Mouse (Mus musculus) limb, embryonic 12.5 days (tissue): ENCODE data around the gene Map3k9. TPM values are rescaled to one million over a fixed set of nuclear protein-coding genes. Genes with fewer than 3 reads are reported as not detected.

Source experiments
- ATAC-seq: fragments of 200-750 bp; cut with Nextera tagmentation; 2 replicates; pipeline ENCODE4 v1.8.0; 2017; ENCODE audit warnings: low read depth, moderate TSS enrichment; ENCODE audit not compliant: insufficient number of reproducible peaks, insufficient read depth, low FRiP score, low TSS enrichment
- H3K27ac ChIP-seq: fragments of 300-500 bp; sonication (generic); 2 replicates; pipeline ENCODE4 v1.5.1; 2016; ENCODE audit warnings: mild to moderate bottlenecking, moderate library complexity
- H3K27me3 ChIP-seq: fragments of 300-500 bp; sonication (generic); 2 replicates; pipeline ENCODE4 v1.6.1; 2016; ENCODE audit warnings: mild to moderate bottlenecking, moderate library complexity
- H3K36me3 ChIP-seq: fragments of 300-500 bp; sonication (generic); 2 replicates; pipeline ENCODE4 v1.6.1; 2016; ENCODE audit warnings: mild to moderate bottlenecking, moderate library complexity
- H3K4me1 ChIP-seq: fragments of 300-500 bp; sonication (generic); replicated peaks from 2 replicates; pipeline ENCODE4 v1.6.1; 2016
- H3K4me2 ChIP-seq: fragments of 300-500 bp; sonication (generic); 2 replicates; pipeline ENCODE4 v1.6.1; 2016; ENCODE audit warnings: mild to moderate bottlenecking, moderate library complexity
- H3K4me3 ChIP-seq: fragments of 300-500 bp; sonication (generic); replicated peaks from 2 replicates; pipeline ENCODE4 v1.5.1; 2016; ENCODE audit warnings: mild to moderate bottlenecking
- H3K9ac ChIP-seq: fragments of 300-500 bp; sonication (generic); replicated peaks from 2 replicates; pipeline ENCODE4 v1.6.1; 2016; ENCODE audit warnings: mild to moderate bottlenecking, moderate library complexity
- H3K9me3 ChIP-seq: fragments of 300-500 bp; sonication (generic); 2 replicates; pipeline ENCODE4 v1.6.1; 2016; ENCODE audit warnings: mild to moderate bottlenecking, moderate library complexity
- WGBS: fragments of 180-500 bp; shearing (Covaris S2); methylation state at CpG from one replicate; pipeline ENCODE4 v1.1.7; 2016; 5-methylcytosine and 5-hydroxymethylcytosine counted together
- polyA plus RNA-seq: library from polyadenylated mRNA; unstranded; fragments of >200 nt; fragmentation: Nextera tagmentation; extraction: Ambion mirVana; gene quantifications from 2 replicates; pipeline ENCODE4 v1.2.1, GENCODE M21; 2016

Map3k9 gene
- polyA plus RNA-seq, 1 experiment from 2014 or later: 0.98 TPM

GRCm38 (mm10) chr12:81807529-81807837, 26.5 kb upstream of the Map3k9 start:
- Histone ChIP-seq H3K9me3 (no peaks in the 10 kb centered on the region), H3K9ac (peak overlapping the region; percentile 40), H3K4me3 (peak overlapping the region; percentile 39), H3K27ac (no peak overlapping the region), H3K36me3 (no peaks in the 10 kb centered on the region), H3K27me3 (peaks cover 3% of the 10 kb centered on the region; the same call in 1 of the 2 replicates), H3K4me1 (peaks cover 4% of the 10 kb centered on the region; the same call in 1 of the 2 replicates), H3K4me2 (peak overlapping the region; percentile 69)
- no peak for ATAC-seq
- WGBS: 2% methylated on average over 7 of the region's 7 CpGs

GRCm38 (mm10) chr12:81806759-81807528, 26.0 kb upstream of the Map3k9 start:
- 26% methylated on average over 17 of the region's 17 CpGs for WGBS
- Histone ChIP-seq H3K27ac (no peak overlapping the region), H3K4me2 (peak overlapping the region; percentile 69), H3K9me3 (no peaks in the 10 kb centered on the region), H3K4me3 (peak overlapping the region; percentile 39), H3K36me3 (no peaks in the 10 kb centered on the region), H3K9ac (peak overlapping the region; percentile 40), H3K4me1 (peaks cover 4% of the 10 kb centered on the region; the same call in 1 of the 2 replicates), H3K27me3 (peaks cover 3% of the 10 kb centered on the region; the same call in 1 of the 2 replicates)
- ATAC-seq: no peak

- no peak overlapping the region for H3K4me2 ChIP-seq
- H3K4me3 ChIP-seq: no peak overlapping the region
- ATAC-seq: no peak
- no peaks in the 10 kb centered on the region for H3K9me3 ChIP-seq
- H3K4me1 ChIP-seq: peaks cover 4% of the 10 kb centered on the region; the same call in 1 of the 2 replicates
- WGBS: 85% methylated on average over 5 of the region's 5 CpGs
- H3K9ac ChIP-seq: no peak overlapping the region
- H3K36me3 ChIP-seq: no peaks in the 10 kb centered on the region
- peaks cover 3% of the 10 kb centered on the region; the same call in 1 of the 2 replicates for H3K27me3 ChIP-seq
- H3K27ac ChIP-seq: no peak overlapping the region
These were observed 25.1 kb upstream of the Map3k9 start for GRCm38 (mm10) chr12:81806114-81806513.

- Histone ChIP-seq H3K36me3 (no peaks in the 10 kb centered on the region), H3K4me2 (no peak overlapping the region), H3K9me3 (no peaks in the 10 kb centered on the region), H3K4me1 (peaks cover 4% of the 10 kb centered on the region; the same call in 1 of the 2 replicates), H3K9ac (no peak overlapping the region), H3K27ac (no peak overlapping the region), H3K27me3 (no peaks in the 10 kb centered on the region; the same call in 1 of the 2 replicates), H3K4me3 (no peak overlapping the region)
- no peak for ATAC-seq
- 66% methylated on average over 7 of the region's 7 CpGs for WGBS
These were observed 22.8 kb upstream of the Map3k9 start for GRCm38 (mm10) chr12:81803803-81804202.

- Histone ChIP-seq H3K4me1 (peaks cover 4% of the 10 kb centered on the region; the same call in 1 of the 2 replicates), H3K36me3 (no peaks in the 10 kb centered on the region), H3K4me2 (no peak overlapping the region), H3K9me3 (no peaks in the 10 kb centered on the region), H3K27ac (no peak overlapping the region), H3K4me3 (no peak overlapping the region), H3K9ac (no peak overlapping the region), H3K27me3 (no peaks in the 10 kb centered on the region; the same call in 1 of the 2 replicates)
- 96% methylated on average over 3 of the region's 3 CpGs for WGBS
- no peak for ATAC-seq
These were observed 22.0 kb upstream of the Map3k9 start for GRCm38 (mm10) chr12:81803016-81803415.

- Histone ChIP-seq H3K36me3 (no peaks in the 10 kb centered on the region), H3K9ac (no peak overlapping the region), H3K27me3 (no peaks in the 10 kb centered on the region), H3K27ac (no peak overlapping the region), H3K4me1 (no peaks in the 10 kb centered on the region), H3K4me2 (no peak overlapping the region), H3K9me3 (no peaks in the 10 kb centered on the region), H3K4me3 (no peak overlapping the region)
- ATAC-seq: no peak
- 79% methylated on average over 9 of the region's 9 CpGs for whole genome bisulfite sequencing
These were observed 20.2 kb upstream of the Map3k9 start for GRCm38 (mm10) chr12:81801134-81801533.

GRCm38 (mm10) chr12:81796541-81796940, 15.6 kb upstream of the Map3k9 start:
- no peak overlapping the region for H3K4me3 ChIP-seq
- ATAC-seq: no peak
- no peaks in the 10 kb centered on the region for H3K9me3 ChIP-seq
- no peaks in the 10 kb centered on the region for H3K36me3 ChIP-seq
- no peak overlapping the region for H3K27ac ChIP-seq
- no peak overlapping the region for H3K4me2 ChIP-seq
- H3K4me1 ChIP-seq: no peaks in the 10 kb centered on the region
- WGBS: 12% methylated on average over 7 of the region's 7 CpGs
- no peak overlapping the region for H3K9ac ChIP-seq
- no peaks in the 10 kb centered on the region; the same call in 1 of the 2 replicates for H3K27me3 ChIP-seq

- H3K4me2 ChIP-seq: no peak overlapping the region
- ATAC-seq: no peak
- H3K4me3 ChIP-seq: no peak overlapping the region
- no peak overlapping the region for H3K27ac ChIP-seq
- WGBS: 67% methylated on average over 6 of the region's 6 CpGs
- H3K4me1 ChIP-seq: peaks cover 3% of the 10 kb centered on the region; the same call in 1 of the 2 replicates
- no peaks in the 10 kb centered on the region for H3K36me3 ChIP-seq
- no peaks in the 10 kb centered on the region for H3K9me3 ChIP-seq
- no peak overlapping the region for H3K9ac ChIP-seq
- no peaks in the 10 kb centered on the region; the same call in 1 of the 2 replicates for H3K27me3 ChIP-seq
These were observed 11.7 kb upstream of the Map3k9 start for GRCm38 (mm10) chr12:81792511-81793218.

- Histone ChIP-seq H3K4me3 (no peak overlapping the region), H3K27ac (no peak overlapping the region), H3K27me3 (peaks cover 18% of the 10 kb centered on the region), H3K36me3 (no peaks in the 10 kb centered on the region), H3K9me3 (no peaks in the 10 kb centered on the region), H3K9ac (no peak overlapping the region), H3K4me1 (peaks cover 3% of the 10 kb centered on the region; the same call in 1 of the 2 replicates), H3K4me2 (no peak overlapping the region)
- 66% methylated on average over 2 of the region's 2 CpGs for WGBS
- no peak for ATAC-seq
These were observed 8.5 kb upstream of the Map3k9 start for GRCm38 (mm10) chr12:81789499-81789898.

- Histone ChIP-seq H3K36me3 (no peaks in the 10 kb centered on the region), H3K9ac (no peak overlapping the region), H3K9me3 (no peaks in the 10 kb centered on the region), H3K4me3 (no peak overlapping the region), H3K27ac (no peak overlapping the region), H3K4me2 (0 out of 2 replicates have a peak overlapping the region, but pooled peaks have one; percentile 2), H3K4me1 (peaks cover 3% of the 10 kb centered on the region; the same call in 1 of the 2 replicates), H3K27me3 (peaks cover 23% of the 10 kb centered on the region)
- ATAC-seq: no peak
- WGBS: 3% methylated on average over 9 of the region's 9 CpGs
These were observed 7.7 kb upstream of the Map3k9 start for GRCm38 (mm10) chr12:81788672-81789084.

GRCm38 (mm10) chr12:81787262-81787661, 6.3 kb upstream of the Map3k9 start:
- no peak overlapping the region for H3K27ac ChIP-seq
- no peak overlapping the region for H3K4me3 ChIP-seq
- H3K9ac ChIP-seq: no peak overlapping the region
- no peaks in the 10 kb centered on the region for H3K36me3 ChIP-seq
- WGBS: 52% methylated on average over 12 of the region's 12 CpGs
- no peak overlapping the region for H3K4me2 ChIP-seq
- peaks cover 36% of the 10 kb centered on the region for H3K27me3 ChIP-seq
- peaks cover 3% of the 10 kb centered on the region; the same call in 1 of the 2 replicates for H3K4me1 ChIP-seq
- ATAC-seq: no peak
- no peaks in the 10 kb centered on the region for H3K9me3 ChIP-seq
